Mouse (Mus musculus) liver, embryonic 12.5 days (tissue): ENCODE measurements at regions not wholly inside any gene's neighbourhood (a gene's known extent, or its start where the extent isn't known, plus 50 kb on each side); places are given as distances from the start of the nearest gene placed in this dataset.
"Not testable (repeated sequence)": the region's sequence is repeated elsewhere in the genome, so short reads cannot be mapped to it uniquely, and the experiment has no call there.

ENCODE experiments used
- ATAC-seq: fragments of 200-750 bp; cut with Nextera tagmentation; 2 replicates; pipeline ENCODE4 v1.8.0; 2017; ENCODE audit warnings: moderate number of reproducible peaks, mild to moderate bottlenecking, moderate library complexity
- H3K27ac ChIP-seq: fragments of 300-500 bp; sonication (generic); 2 replicates; pipeline ENCODE4 v1.5.1; 2016; ENCODE audit warnings: mild to moderate bottlenecking
- H3K27me3 ChIP-seq: fragments of 300-500 bp; sonication (generic); replicated peaks from 2 replicates; pipeline ENCODE4 v1.6.1; 2016; ENCODE audit warnings: mild to moderate bottlenecking, moderate library complexity
- H3K36me3 ChIP-seq: fragments of 300-500 bp; sonication (generic); 2 replicates; pipeline ENCODE4 v1.6.1; 2016; ENCODE audit warnings: mild to moderate bottlenecking, moderate library complexity
- H3K4me1 ChIP-seq: fragments of 300-500 bp; sonication (generic); 2 replicates; pipeline ENCODE4 v1.6.1; 2016
- H3K4me2 ChIP-seq: fragments of 300-500 bp; sonication (generic); 2 replicates; pipeline ENCODE4 v1.6.1; 2016; ENCODE audit warnings: mild to moderate bottlenecking, moderate library complexity
- H3K4me3 ChIP-seq: fragments of 300-500 bp; sonication (generic); 2 replicates; pipeline ENCODE4 v1.5.1; 2016; ENCODE audit warnings: mild to moderate bottlenecking, moderate library complexity
- H3K9ac ChIP-seq: fragments of 300-500 bp; sonication (generic); 2 replicates; pipeline ENCODE4 v1.6.1; 2016; ENCODE audit warnings: mild to moderate bottlenecking, moderate library complexity
- H3K9me3 ChIP-seq: fragments of 300-500 bp; sonication (generic); replicated peaks from 2 replicates; pipeline ENCODE4 v1.6.1; 2016; ENCODE audit warnings: mild to moderate bottlenecking, moderate library complexity
- WGBS: fragments of 180-500 bp; shearing (Covaris S2); methylation state at CpG from one replicate; pipeline ENCODE4 v1.1.7; 2016; ENCODE audit not compliant: insufficient replicate concordance; 5-methylcytosine and 5-hydroxymethylcytosine counted together

GRCm38 (mm10) chr13:52298362-52298761, 232.7 kb downstream of the Diras2 start:
- Histone ChIP-seq H3K4me3 (no peak overlapping the region), H3K36me3 (no peaks in the 10 kb centered on the region), H3K9ac (no peak overlapping the region), H3K9me3 (no peaks in the 10 kb centered on the region), H3K27ac (no peak overlapping the region), H3K4me2 (no peak overlapping the region), H3K27me3 (no peaks in the 10 kb centered on the region), H3K4me1 (no peaks in the 10 kb centered on the region)
- no peak for ATAC-seq
- 56% methylated on average over 5 of the region's 5 CpGs for WGBS

GRCm38 (mm10) chr13:52305328-52305727, 225.8 kb downstream of the Diras2 start:
- not testable (repeated sequence) for H3K27me3 ChIP-seq, H3K9ac ChIP-seq, H3K4me1 ChIP-seq, ATAC-seq, H3K4me2 ChIP-seq, H3K4me3 ChIP-seq, H3K27ac ChIP-seq, H3K36me3 ChIP-seq, H3K9me3 ChIP-seq

GRCm38 (mm10) chr13:52306783-52307440, 224.2 kb downstream of the Diras2 start:
- H3K4me3 ChIP-seq: no peak overlapping the region
- H3K9me3 ChIP-seq: no peaks in the 10 kb centered on the region
- 46% methylated on average over 9 of the region's 9 CpGs for WGBS
- H3K4me2 ChIP-seq: no peak overlapping the region
- H3K27ac ChIP-seq: no peak overlapping the region
- H3K9ac ChIP-seq: no peak overlapping the region
- H3K36me3 ChIP-seq: no peaks in the 10 kb centered on the region
- no peak for ATAC-seq
- H3K27me3 ChIP-seq: no peaks in the 10 kb centered on the region
- H3K4me1 ChIP-seq: no peaks in the 10 kb centered on the region

GRCm38 (mm10) chr13:52310954-52311353, 220.1 kb downstream of the Diras2 start:
- Histone ChIP-seq H3K4me3 (no peak overlapping the region), H3K4me1 (no peaks in the 10 kb centered on the region), H3K36me3 (no peaks in the 10 kb centered on the region), H3K27ac (no peak overlapping the region), H3K9me3 (no peaks in the 10 kb centered on the region), H3K9ac (no peak overlapping the region), H3K4me2 (no peak overlapping the region), H3K27me3 (no peaks in the 10 kb centered on the region)
- no peak for ATAC-seq
- WGBS: 48% methylated on average over 2 of the region's 2 CpGs

- Histone ChIP-seq H3K27me3 (no peaks in the 10 kb centered on the region), H3K9ac (no peak overlapping the region), H3K36me3 (no peaks in the 10 kb centered on the region), H3K27ac (no peak overlapping the region), H3K4me3 (no peak overlapping the region), H3K9me3 (no peaks in the 10 kb centered on the region), H3K4me2 (no peak overlapping the region), H3K4me1 (no peaks in the 10 kb centered on the region)
- ATAC-seq: no peak
- WGBS: 48% methylated on average over 2 of the region's 2 CpGs
Observed at GRCm38 (mm10) chr13:52318276-52318675, 212.8 kb downstream of the Diras2 start.

- no peak overlapping the region for H3K4me3 ChIP-seq
- no peak overlapping the region for H3K27ac ChIP-seq
- no peaks in the 10 kb centered on the region for H3K4me1 ChIP-seq
- no peaks in the 10 kb centered on the region for H3K9me3 ChIP-seq
- no peak overlapping the region for H3K4me2 ChIP-seq
- no peaks in the 10 kb centered on the region for H3K27me3 ChIP-seq
- H3K9ac ChIP-seq: no peak overlapping the region
- ATAC-seq: no peak
- WGBS: 54% methylated on average over 3 of the region's 3 CpGs
- no peaks in the 10 kb centered on the region for H3K36me3 ChIP-seq
Observed at GRCm38 (mm10) chr13:52323691-52324090, 207.4 kb downstream of the Diras2 start.

GRCm38 (mm10) chr13:52324378-52324777, 206.7 kb downstream of the Diras2 start:
- not testable (repeated sequence) for H3K27me3 ChIP-seq, H3K9ac ChIP-seq, H3K4me1 ChIP-seq, H3K4me2 ChIP-seq, ATAC-seq, H3K9me3 ChIP-seq, H3K36me3 ChIP-seq, H3K27ac ChIP-seq, H3K4me3 ChIP-seq
- WGBS: 55% methylated on average over 3 of the region's 3 CpGs

GRCm38 (mm10) chr13:52325647-52326046, 205.4 kb downstream of the Diras2 start:
- not testable (repeated sequence) for H3K27ac ChIP-seq, H3K4me2 ChIP-seq, ATAC-seq, H3K4me1 ChIP-seq, H3K9ac ChIP-seq, H3K4me3 ChIP-seq, H3K27me3 ChIP-seq, H3K36me3 ChIP-seq, H3K9me3 ChIP-seq
- 58% methylated on average over 6 of the region's 6 CpGs for WGBS

- Histone ChIP-seq H3K4me2 (no peak overlapping the region), H3K36me3 (no peaks in the 10 kb centered on the region), H3K4me3 (no peak overlapping the region), H3K9ac (no peak overlapping the region), H3K4me1 (no peaks in the 10 kb centered on the region), H3K9me3 (no peaks in the 10 kb centered on the region), H3K27ac (no peak overlapping the region), H3K27me3 (no peaks in the 10 kb centered on the region)
- WGBS: 68% methylated on average over 9 of the region's 9 CpGs
- no peak for ATAC-seq
Observed at GRCm38 (mm10) chr13:52327734-52328133, 203.3 kb downstream of the Diras2 start.

- no peak overlapping the region for H3K4me3 ChIP-seq
- no peak overlapping the region for H3K9ac ChIP-seq
- no peak overlapping the region for H3K4me2 ChIP-seq
- no peaks in the 10 kb centered on the region for H3K9me3 ChIP-seq
- H3K36me3 ChIP-seq: no peaks in the 10 kb centered on the region
- H3K27me3 ChIP-seq: no peaks in the 10 kb centered on the region
- ATAC-seq: no peak
- 42% methylated on average over 8 of the region's 8 CpGs for WGBS
- H3K4me1 ChIP-seq: no peaks in the 10 kb centered on the region
- H3K27ac ChIP-seq: no peak overlapping the region
Observed at GRCm38 (mm10) chr13:52328766-52329165, 202.3 kb downstream of the Diras2 start.

- WGBS: 56% methylated on average over 5 of the region's 5 CpGs
Observed at GRCm38 (mm10) chr13:52331068-52331467, 200.0 kb downstream of the Diras2 start.

GRCm38 (mm10) chr13:52334962-52335361, 196.1 kb downstream of the Diras2 start:
- Histone ChIP-seq H3K27ac (no peak overlapping the region), H3K9me3 (no peaks in the 10 kb centered on the region), H3K4me2 (no peak overlapping the region), H3K9ac (no peak overlapping the region), H3K4me3 (no peak overlapping the region), H3K27me3 (0 out of 2 replicates have a peak, but pooled peaks cover 6% of the 10 kb centered on the region), H3K36me3 (no peaks in the 10 kb centered on the region), H3K4me1 (no peaks in the 10 kb centered on the region)
- WGBS: 26% methylated on average over 3 of the region's 3 CpGs
- no peak for ATAC-seq

More at GRCm38 (mm10) chr13:52331068-52331467, 200.0 kb downstream of the Diras2 start:
- no peak for ATAC-seq
- Histone ChIP-seq H3K9me3 (no peaks in the 10 kb centered on the region), H3K4me1 (no peaks in the 10 kb centered on the region), H3K9ac (no peak overlapping the region), H3K4me3 (no peak overlapping the region), H3K27ac (no peak overlapping the region), H3K36me3 (no peaks in the 10 kb centered on the region), H3K4me2 (no peak overlapping the region), H3K27me3 (0 out of 2 replicates have a peak, but pooled peaks cover 6% of the 10 kb centered on the region)

GRCm38 (mm10) chr13:52337936-52338335, 193.1 kb downstream of the Diras2 start:
- Histone ChIP-seq H3K9ac (no peak overlapping the region), H3K9me3 (no peaks in the 10 kb centered on the region), H3K27ac (no peak overlapping the region), H3K36me3 (no peaks in the 10 kb centered on the region), H3K4me3 (no peak overlapping the region), H3K4me1 (no peaks in the 10 kb centered on the region), H3K4me2 (no peak overlapping the region), H3K27me3 (0 out of 2 replicates have a peak, but pooled peaks cover 6% of the 10 kb centered on the region)
- WGBS: 60% methylated on average over 7 of the region's 7 CpGs
- no peak for ATAC-seq
